Mouse (Mus musculus) lung, postnatal 0 days (tissue): ENCODE measurements around the gene Shoc2.

Experiments
- CTCF ChIP-seq: IDR thresholded peaks from 2 replicates; pipeline ENCODE4 v1.5.1; 2016; ENCODE audit warnings: antibody characterized with exemption, mild to moderate bottlenecking
- EP300 ChIP-seq: IDR thresholded peaks from 2 replicates; pipeline ENCODE4 v1.6.1; 2016; ENCODE audit warnings: antibody characterized with exemption, mild to moderate bottlenecking, control low read depth

DNA sequence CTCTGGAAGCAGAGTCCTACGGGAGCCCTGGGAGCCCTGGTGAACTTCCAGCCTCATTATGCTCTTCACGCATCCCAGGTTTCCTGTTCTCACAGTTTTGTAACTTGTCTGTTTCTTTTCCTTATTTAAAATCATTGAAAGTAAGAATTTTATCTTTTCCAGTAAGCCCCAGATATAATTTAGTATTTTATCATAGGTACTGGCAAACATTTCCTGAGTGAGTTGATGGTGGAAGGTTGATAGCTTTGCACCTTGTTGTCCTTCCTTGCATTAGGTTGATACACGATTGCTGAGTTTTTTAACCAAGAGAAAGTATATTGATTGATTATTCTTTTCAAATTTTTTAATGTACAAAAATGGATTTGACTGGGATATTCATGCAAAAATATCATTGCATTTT, 25.1 kb downstream of the Shoc2 start:
- no peak for TF ChIP-seq CTCF
- TF ChIP-seq EP300: no peak
